Mouse (Mus musculus) cortical plate, adult 2 months (tissue): ENCODE data around the gene Arrdc3. TPM values are rescaled to one million over a fixed set of nuclear protein-coding genes. Genes with fewer than 3 reads are reported as not detected.

ENCODE experiments used
- H3K27ac ChIP-seq: fragments of 200-500 bp; 2 replicates; pipeline ENCODE4 v1.5.1; 2012; ENCODE audit warnings: low read length, control low read depth, inconsistent platforms; ENCODE audit not compliant: insufficient read depth
- H3K4me1 ChIP-seq: fragments of 200-500 bp; 2 replicates; pipeline ENCODE4 v1.6.1; 2011; ENCODE audit warnings: low read length; ENCODE audit not compliant: control insufficient read depth, insufficient read depth
- H3K4me3 ChIP-seq: fragments of 200-500 bp; 2 replicates; pipeline ENCODE4 v1.5.1; 2011; ENCODE audit warnings: mild to moderate bottlenecking, low read length, control low read depth; ENCODE audit not compliant: insufficient read depth
- CTCF ChIP-seq: fragments of 200-500 bp; IDR thresholded peaks from 2 replicates; pipeline ENCODE4 v1.5.1; 2011; ENCODE audit warnings: mild to moderate bottlenecking, control low read depth, low read length; ENCODE audit not compliant: insufficient read depth; ENCODE audit errors: extremely low read depth
- POLR2A ChIP-seq: fragments of 200-500 bp; IDR thresholded peaks from 2 replicates; pipeline ENCODE4 v1.6.1; 2011; ENCODE audit warnings: mild to moderate bottlenecking, low read length, control low read depth; ENCODE audit not compliant: insufficient read depth; ENCODE audit errors: extremely low read depth
- polyA plus RNA-seq: library from polyadenylated mRNA; depleted of rRNA; stranded (reverse); fragments of >200 nt; gene quantifications from 2 replicates; pipeline ENCODE4 v1.2.3, GENCODE M21; 2012

Arrdc3 gene
- polyA plus RNA-seq, 1 experiment: 50.7 TPM

- Histone ChIP-seq H3K27ac (no peak overlapping the region), H3K4me3 (no peak overlapping the region), H3K4me1 (peaks cover 2% of the 10 kb centered on the region; the same call in 1 of the 2 replicates)
- no peak for TF ChIP-seq CTCF
- no peak for TF ChIP-seq POLR2A
These were observed 61.3 kb downstream of the Arrdc3 start for GRCm38 (mm10) chr13:80944532-80944931.
